Mouse (Mus musculus) spleen, postnatal 14 days (tissue): ENCODE data around the gene Brd9.
A peak's percentile ranks its signal among the peaks of the same experiment; 100 is the strongest.
"Not testable (repeated sequence)": the region's sequence is repeated elsewhere in the genome, so short reads cannot be mapped to it uniquely, and the experiment has no call there.

Experiments
- DNase-seq, 2 experiments: peaks; one replicate each; pipeline ENCODE4 v3.0.0; 2021 to 2022; ENCODE audit warnings: low spot score in 2 of 2

Brd9 gene

GRCm38 (mm10) chr13:73990761-73991160 is 53.1 kb downstream of the Brd9 start:
- DNase-seq = no peak

GRCm38 (mm10) chr13:73991267-73991666 is 53.7 kb downstream of the Brd9 start:
- DNase-seq = no peak

- DNase-seq = no peak
Measured at GRCm38 (mm10) chr13:73996456-73996855, 58.8 kb downstream of the Brd9 start.

- DNase-seq = no peak
Measured at GRCm38 (mm10) chr13:74000519-74000918, 62.9 kb downstream of the Brd9 start.

- DNase-seq = no peak
Measured at GRCm38 (mm10) chr13:74000961-74001360, 63.4 kb downstream of the Brd9 start.

GRCm38 (mm10) chr13:74001492-74001891 is 63.9 kb downstream of the Brd9 start:
- DNase-seq = no peak

GRCm38 (mm10) chr13:74006881-74007280 is 69.3 kb downstream of the Brd9 start:
- DNase-seq = not testable (repeated sequence)

GRCm38 (mm10) chr13:74008216-74008615 is 70.6 kb downstream of the Brd9 start:
- DNase-seq = not testable (repeated sequence)

GRCm38 (mm10) chr13:74008948-74009718 is 71.5 kb downstream of the Brd9 start, which contains the start of gene Tppp:
Tppp (plus strand) TSS chr13:74009407.
- peak; percentile 86 for DNase-seq

GRCm38 (mm10) chr13:74009791-74010614 is 72.4 kb downstream of the Brd9 start:
- DNase-seq = peak in 1 of 2 experiments; percentile 7
